Mouse (Mus musculus): ENCODE data around the gene Rnf145. TPM values are rescaled to one million over a fixed set of nuclear protein-coding genes. Genes with fewer than 3 reads are reported as not detected.

The Rnf145 gene
- total and polyA plus RNA-seq, 3 experiments = 62.2 to 238 (median 75.5) TPM

- DNase-seq = no peak
Observed at GRCm38 (mm10) chr11:44534999-44535750, 16.4 kb downstream of the Rnf145 start.

DNA sequence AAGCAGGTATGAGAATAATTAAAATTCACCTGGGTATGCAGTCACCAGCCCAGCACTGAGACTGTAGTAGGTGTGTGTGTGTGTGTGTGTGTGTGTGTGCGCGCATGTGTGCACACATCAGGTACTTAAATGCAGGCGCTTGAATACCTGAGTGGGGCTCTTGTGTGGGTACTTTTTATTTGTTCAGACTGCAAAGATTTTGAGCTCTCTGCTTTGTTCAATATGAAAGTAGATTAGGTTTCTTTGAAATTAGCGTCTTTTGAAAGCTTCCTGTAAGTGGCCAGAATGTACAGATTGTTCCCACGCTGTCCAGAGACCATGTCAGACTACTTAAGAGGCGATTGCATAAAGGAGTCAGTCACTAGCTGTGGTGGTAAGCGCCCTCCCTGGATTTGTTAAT is 18.6 kb downstream of the Rnf145 start:
- no peak for DNase-seq

DNA sequence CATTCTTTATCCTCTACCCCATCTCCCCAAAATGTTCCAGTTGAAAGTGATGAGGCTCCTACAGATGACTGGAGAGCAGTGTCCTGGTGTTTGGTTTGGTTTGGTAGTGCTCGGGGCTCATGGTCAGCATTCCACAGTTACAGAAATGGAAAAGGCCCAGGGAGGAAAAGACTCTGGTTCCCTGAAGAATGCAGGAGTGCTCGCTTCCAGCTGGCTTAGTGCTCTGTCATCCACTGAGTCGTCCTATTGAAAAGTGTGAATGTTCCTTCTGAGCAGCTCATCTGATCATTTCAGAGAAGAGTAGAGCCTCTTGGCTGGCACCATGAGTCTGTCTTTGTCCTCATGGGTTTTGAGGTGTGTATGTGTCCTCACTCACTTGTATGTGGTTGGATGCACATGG is 19.3 kb downstream of the Rnf145 start:
- DNase-seq = no peak

- DNase-seq = no peak
Observed at GRCm38 (mm10) chr11:44538501-44539290, 19.9 kb downstream of the Rnf145 start.

GRCm38 (mm10) chr11:44539291-44539930 is 20.6 kb downstream of the Rnf145 start:
- no peak for DNase-seq

DNA sequence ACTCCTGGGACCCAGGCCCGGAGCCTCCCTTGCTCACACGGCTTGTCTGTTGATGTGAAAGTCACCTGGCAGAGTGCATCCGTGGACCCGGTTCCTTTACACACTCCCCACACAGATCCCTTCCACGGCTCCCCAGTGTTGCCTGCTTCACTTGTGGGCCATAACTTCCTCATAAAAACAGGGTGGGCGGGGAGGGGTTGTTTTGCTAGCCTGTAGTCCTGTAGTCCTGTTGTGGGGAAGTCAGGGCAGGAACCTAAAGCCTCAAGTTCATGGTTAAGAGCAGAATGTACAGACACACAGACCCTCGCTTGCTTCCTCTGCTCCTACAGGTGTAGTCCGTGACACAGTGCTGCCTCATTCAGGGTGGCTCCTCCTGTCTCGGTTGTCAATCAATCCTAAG is 21.5 kb downstream of the Rnf145 start:
- DNase-seq = no peak

- no peak for DNase-seq
Observed at GRCm38 (mm10) chr11:44541280-44541679, 22.5 kb downstream of the Rnf145 start.

GRCm38 (mm10) chr11:44541813-44542212 is 23.0 kb downstream of the Rnf145 start:
- no peak for DNase-seq

DNA sequence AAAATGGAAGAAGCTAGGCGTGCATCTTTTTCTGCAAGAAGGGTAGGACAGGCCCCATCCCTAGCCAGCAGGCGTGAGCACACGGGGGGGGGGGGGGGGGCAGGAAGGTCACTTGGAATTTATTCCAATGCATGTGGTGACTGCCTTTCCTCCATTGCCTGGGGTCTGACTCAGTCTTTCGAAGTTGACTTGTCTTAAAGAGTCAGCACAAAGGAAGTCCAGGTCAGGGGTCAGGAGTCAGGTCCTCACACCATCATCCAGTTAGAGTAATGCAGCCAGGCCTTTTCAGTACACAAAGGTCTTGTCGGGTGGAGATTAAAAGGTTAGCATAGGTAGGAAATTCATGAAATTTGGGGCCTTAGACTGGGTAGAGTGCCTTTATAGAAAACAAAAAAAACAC is 24.8 kb downstream of the Rnf145 start:
- no peak for DNase-seq

DNA sequence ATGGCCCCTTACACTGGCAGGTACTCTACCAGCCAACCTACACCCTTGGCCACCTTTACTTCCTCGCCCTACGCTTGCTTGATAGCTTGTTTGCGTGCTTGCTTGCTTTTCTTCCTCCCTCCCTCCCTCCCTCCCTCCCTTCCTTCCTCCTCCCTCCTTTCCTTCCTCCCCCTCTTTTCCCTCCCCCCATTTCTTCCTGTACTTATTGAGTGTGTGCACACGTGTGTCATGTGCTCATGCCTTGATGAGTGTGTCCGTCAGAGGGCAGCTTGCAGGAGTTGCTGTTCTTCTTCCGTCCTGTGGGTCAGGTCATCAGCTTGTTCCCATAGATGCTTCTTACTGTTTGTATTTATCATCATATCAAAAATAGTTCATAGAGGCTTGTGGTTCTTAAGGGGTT is 25.2 kb downstream of the Rnf145 start:
- DNase-seq = no peak

- DNase-seq = no peak
Observed at GRCm38 (mm10) chr11:44545181-44545580, 26.4 kb downstream of the Rnf145 start.

GRCm38 (mm10) chr11:44546250-44546649 is 27.5 kb downstream of the Rnf145 start:
- DNase-seq = no peak

GRCm38 (mm10) chr11:44547651-44548196 is 29.0 kb downstream of the Rnf145 start:
- no peak for DNase-seq

DNA sequence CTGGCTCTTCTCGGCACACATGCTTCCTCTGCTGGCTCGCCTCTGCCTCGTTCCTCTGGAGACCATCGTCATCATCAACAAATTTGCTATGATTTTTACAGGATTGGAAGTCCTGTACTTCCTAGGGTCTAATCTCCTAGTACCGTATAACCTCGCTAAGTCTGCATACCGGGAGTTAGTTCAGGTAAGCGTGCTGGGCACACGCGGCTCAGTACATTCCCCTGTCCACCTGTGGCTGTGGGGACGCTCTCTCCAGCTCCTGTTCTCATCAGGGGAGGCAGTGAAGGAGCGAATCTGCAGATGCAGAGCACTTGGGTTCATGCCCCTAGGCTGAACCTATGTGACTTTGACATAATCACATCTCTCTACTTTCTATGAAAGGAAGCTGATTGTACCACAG is 30.1 kb downstream of the Rnf145 start:
- no peak for DNase-seq

DNA sequence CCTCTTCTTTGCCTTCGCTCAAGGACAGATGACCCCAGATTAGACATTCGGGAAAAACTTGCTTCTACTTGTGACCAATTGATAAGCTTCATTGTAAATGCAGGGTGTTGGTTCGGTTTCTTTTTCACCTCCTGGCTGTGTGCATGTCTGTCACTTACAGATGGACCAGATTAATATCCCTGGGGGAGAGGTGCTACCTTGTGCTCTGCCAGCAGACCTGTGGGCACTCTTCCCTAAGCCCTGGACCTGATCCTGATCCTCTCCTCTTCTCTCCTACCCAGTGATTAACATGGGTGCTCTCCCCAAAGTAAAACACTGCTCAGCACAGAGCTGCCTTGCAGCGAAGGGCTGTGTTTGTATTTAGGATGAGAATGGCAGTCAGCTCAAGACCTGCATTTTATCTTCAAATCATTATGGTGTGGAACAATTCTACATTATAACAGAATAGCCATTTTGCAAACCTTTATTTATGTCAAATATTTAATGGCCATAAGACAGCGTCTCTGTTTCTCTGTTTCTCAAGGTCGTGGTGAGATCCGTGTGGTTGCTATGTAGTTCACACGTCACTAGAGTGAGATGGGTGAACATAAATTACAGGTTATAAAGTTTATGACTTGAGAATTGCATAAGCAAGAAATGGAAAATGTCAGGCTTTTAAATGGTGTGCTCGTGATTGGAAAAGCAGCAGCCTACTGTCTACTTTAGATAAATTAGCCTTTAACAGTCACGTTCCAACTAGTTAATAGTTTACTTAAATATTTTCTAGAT is 30.9 kb downstream of the Rnf145 start:
- no peak for DNase-seq

GRCm38 (mm10) chr11:44550996-44551395 is 32.2 kb downstream of the Rnf145 start:
- DNase-seq = no peak

- no peak for DNase-seq
Observed at GRCm38 (mm10) chr11:44554339-44554738, 35.6 kb downstream of the Rnf145 start.

GRCm38 (mm10) chr11:44558521-44558920 is 39.8 kb downstream of the Rnf145 start:
- DNase-seq = peak; percentile 67

- DNase-seq = no peak
Observed at GRCm38 (mm10) chr11:44559466-44559865, 40.7 kb downstream of the Rnf145 start.

GRCm38 (mm10) chr11:44560396-44560795 is 41.6 kb downstream of the Rnf145 start:
- DNase-seq = no peak

DNA sequence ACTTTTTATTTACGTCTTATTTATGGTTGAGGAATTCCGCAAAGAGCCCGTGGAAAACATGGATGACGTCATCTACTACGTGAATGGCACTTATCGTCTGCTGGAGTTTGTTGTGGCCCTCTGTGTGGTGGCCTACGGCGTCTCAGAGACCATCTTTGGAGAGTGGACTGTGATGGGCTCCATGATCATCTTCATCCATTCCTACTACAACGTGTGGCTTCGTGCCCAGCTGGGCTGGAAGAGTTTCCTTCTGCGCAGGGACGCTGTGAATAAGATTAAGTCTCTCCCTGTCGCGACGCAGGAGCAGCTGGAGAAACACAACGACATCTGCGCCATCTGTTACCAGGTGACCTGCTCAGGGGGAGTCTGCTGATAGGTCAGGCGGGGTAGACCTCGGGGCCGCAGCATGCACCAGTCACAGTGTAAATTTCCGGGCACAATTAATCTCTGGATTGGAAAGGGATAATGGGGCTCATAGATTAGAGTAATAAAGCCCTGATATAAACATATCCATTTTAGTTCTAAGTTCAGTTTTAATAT is 42.8 kb downstream of the Rnf145 start:
- no peak for DNase-seq
